Mouse (Mus musculus) intestine, embryonic 14.5 days (tissue): ENCODE results near the gene Olfr194. TPM values are rescaled to one million over a fixed set of nuclear protein-coding genes. Genes with fewer than 3 reads are reported as not detected.
"Not testable (repeated sequence)": the region's sequence is repeated elsewhere in the genome, so short reads cannot be mapped to it uniquely, and the experiment has no call there.

ENCODE experiments used
- ATAC-seq: fragments of 200-750 bp; cut with Nextera tagmentation; replicated peaks from 2 replicates; pipeline ENCODE4 v1.8.0; 2017; ENCODE audit warnings: low read depth, moderate number of reproducible peaks, moderate TSS enrichment, moderate library complexity; ENCODE audit not compliant: low FRiP score, low TSS enrichment
- DNase-seq: peaks from one replicate; pipeline ENCODE4 v3.0.0-alpha.2; 2018; ENCODE audit warnings: low spot score
- H3K27ac ChIP-seq: fragments of 300-500 bp; sonication (generic); 2 replicates; pipeline ENCODE4 v1.5.1; 2014; ENCODE audit warnings: low read depth, mild to moderate bottlenecking, control low read depth
- H3K27me3 ChIP-seq: fragments of 300-500 bp; sonication (generic); replicated peaks from 2 replicates; pipeline ENCODE4 v1.6.1; 2014; ENCODE audit warnings: low read length, control low read depth; ENCODE audit not compliant: control insufficient read depth, insufficient read depth
- H3K36me3 ChIP-seq: fragments of 300-500 bp; sonication (generic); 2 replicates; pipeline ENCODE4 v1.6.1; 2014; ENCODE audit warnings: low read length, control low read depth; ENCODE audit not compliant: control insufficient read depth, insufficient read depth
- H3K4me1 ChIP-seq: fragments of 300-500 bp; sonication (generic); replicated peaks from 2 replicates; pipeline ENCODE4 v1.6.1; 2014; ENCODE audit warnings: low read length, control low read depth, mixed read lengths; ENCODE audit not compliant: control insufficient read depth, insufficient read depth
- H3K4me2 ChIP-seq: fragments of 300-500 bp; sonication (generic); 2 replicates; pipeline ENCODE4 v1.6.1; 2014; ENCODE audit warnings: low read length
- H3K4me3 ChIP-seq: fragments of 300-500 bp; sonication (generic); 2 replicates; pipeline ENCODE4 v1.5.1; 2014; ENCODE audit warnings: low read depth, low read length, control low read depth, mixed read lengths
- H3K9ac ChIP-seq: fragments of 300-500 bp; sonication (generic); 2 replicates; pipeline ENCODE4 v1.6.1; 2014; ENCODE audit warnings: mild to moderate bottlenecking, low read length
- H3K9me3 ChIP-seq: fragments of 300-500 bp; sonication (generic); 2 replicates; pipeline ENCODE4 v1.6.1; 2016; ENCODE audit warnings: low read length, control low read depth; ENCODE audit not compliant: control insufficient read depth
- WGBS: fragments of 180-500 bp; shearing (Covaris S2); extraction: QIAGEN DNeasy Blood & Tissue Kit; methylation state at CpG from one replicate; pipeline ENCODE4 v1.1.7; 2014; 5-methylcytosine and 5-hydroxymethylcytosine counted together
- polyA plus RNA-seq: library from polyadenylated mRNA; unstranded; fragments of >200 nt; fragmentation: Nextera tagmentation; extraction: Ambion mirVana; gene quantifications from 2 replicates; pipeline ENCODE4 v1.2.1, GENCODE M21; 2014

Gene Olfr194
- polyA plus RNA-seq = not detected in 2 replicates

DNA sequence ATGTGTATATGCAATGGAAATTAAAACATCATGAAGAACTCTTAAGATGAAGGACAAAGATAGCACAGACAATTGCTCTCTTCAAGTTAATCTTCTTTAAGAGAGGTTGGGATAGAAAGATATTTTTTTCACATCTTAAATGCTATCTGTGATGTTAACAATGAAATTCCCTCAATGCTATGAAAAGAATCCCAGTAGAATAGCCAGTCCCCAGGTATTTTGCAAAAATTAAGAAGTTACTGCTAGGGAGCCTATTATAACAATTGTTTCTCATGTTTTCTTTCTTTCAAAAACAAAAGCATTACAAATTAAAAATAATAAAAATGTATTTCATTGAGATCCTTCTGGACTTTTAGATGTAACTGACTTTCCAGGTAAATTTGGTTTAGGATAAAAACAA, at the start of gene Olfr194:
TSS of gene Olfr194 (minus strand) at position 101 of the 400 bp plus-strand sequence.
- H3K27me3 ChIP-seq = no peaks in the 10 kb centered on the region
- no peaks in the 10 kb centered on the region for H3K36me3 ChIP-seq
- H3K4me1 ChIP-seq = no peaks in the 10 kb centered on the region
- no peak within 1 kb of the TSS for H3K27ac ChIP-seq
- no peaks in the 10 kb centered on the region for H3K9me3 ChIP-seq
- no peak for DNase-seq
- H3K9ac ChIP-seq = no peak within 1 kb of the TSS
- H3K4me3 ChIP-seq = no peak within 1 kb of the TSS
- no peak for ATAC-seq
- H3K4me2 ChIP-seq = no peak within 1 kb of the TSS

DNA sequence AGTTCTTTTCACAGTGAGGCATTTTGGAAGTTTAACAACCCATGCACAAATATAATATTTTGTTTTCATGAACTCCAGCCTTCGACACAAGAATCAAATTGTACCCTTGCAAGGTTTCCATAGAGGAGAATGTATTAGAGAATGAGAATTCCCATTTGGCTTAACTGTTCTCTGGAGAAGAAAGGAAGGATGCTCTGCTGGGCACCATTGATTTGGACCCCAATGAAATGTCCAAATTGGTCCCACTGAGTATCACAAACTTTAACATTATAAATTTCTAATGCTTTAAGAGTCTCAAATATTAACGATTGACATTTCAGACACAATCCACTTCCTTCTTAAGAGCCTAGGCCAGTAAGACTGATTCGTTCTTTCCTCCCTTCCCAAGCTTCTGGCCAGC, 49.5 kb upstream of the Olfr194 start, which contains the start of gene Olfr196:
TSS of gene Olfr196 (minus strand) at position 101 of the 400 bp plus-strand sequence.
- ATAC-seq = no peak
- WGBS = 76% methylated on average over 3 of the region's 3 CpGs
- H3K9ac ChIP-seq = no peak within 1 kb of the TSS

DNA sequence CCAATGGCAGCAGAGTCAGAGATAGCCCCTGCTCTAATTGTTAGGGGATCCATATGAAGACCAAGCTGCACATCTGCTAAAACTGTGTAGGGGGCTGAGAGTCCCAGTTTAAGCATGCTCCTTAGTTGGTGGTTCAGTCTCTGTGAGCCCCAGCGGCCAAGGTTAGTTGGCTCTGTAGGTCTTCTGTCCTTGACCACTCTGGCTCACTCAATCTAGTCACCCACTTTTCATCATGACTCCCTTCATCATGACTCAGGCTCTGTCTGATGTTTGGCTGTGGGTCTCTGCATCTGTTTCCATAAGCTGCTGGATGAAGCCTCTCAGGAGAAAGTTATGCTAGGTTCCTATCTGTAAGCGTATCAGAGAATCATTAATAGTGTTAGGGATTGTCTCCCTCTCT, 31.1 kb upstream of the Olfr194 start:
- no peaks in the 10 kb centered on the region for H3K27me3 ChIP-seq
- H3K27ac ChIP-seq = no peak overlapping the region
- no peak overlapping the region for H3K9ac ChIP-seq
- H3K4me1 ChIP-seq = no peaks in the 10 kb centered on the region
- no peaks in the 10 kb centered on the region for H3K9me3 ChIP-seq
- ATAC-seq (no peak), DNase-seq (no peak)
- no peak overlapping the region for H3K4me2 ChIP-seq
- no peak overlapping the region for H3K4me3 ChIP-seq
- WGBS = 91% methylated on average over 2 of the region's 2 CpGs
- H3K36me3 ChIP-seq = no peaks in the 10 kb centered on the region

More for the DNA sequence above, 49.5 kb upstream of the Olfr194 start, which contains the start of gene Olfr196:
- Histone ChIP-seq H3K9me3 (no peaks in the 10 kb centered on the region), H3K4me1 (no peaks in the 10 kb centered on the region), H3K36me3 (no peaks in the 10 kb centered on the region), H3K4me3 (no peak within 1 kb of the TSS), H3K4me2 (no peak within 1 kb of the TSS), H3K27ac (no peak within 1 kb of the TSS), H3K27me3 (no peaks in the 10 kb centered on the region)
- no peak for DNase-seq

DNA sequence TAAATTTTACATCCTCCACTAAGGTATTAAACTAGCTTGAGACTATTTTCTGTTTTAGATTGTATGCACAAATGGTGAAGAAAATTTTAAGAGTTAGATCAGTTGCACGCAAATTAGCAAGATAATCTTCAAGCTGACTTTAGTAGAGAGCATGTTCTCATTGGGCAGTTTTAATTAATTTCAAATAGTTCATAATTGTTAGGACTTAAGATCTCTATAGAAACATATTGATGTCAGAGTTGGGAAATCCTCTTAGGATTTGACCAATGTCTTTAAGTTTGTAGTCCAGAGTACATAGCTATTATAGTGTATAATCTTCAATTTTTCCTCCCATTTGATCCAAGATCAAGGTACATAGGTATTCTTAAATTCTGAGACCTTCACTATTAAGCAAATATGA, 25.9 kb upstream of the Olfr194 start, which contains the start of gene Olfr195:
TSS of gene Olfr195 (plus strand) at position 301 of the 400 bp plus-strand sequence.
- no peak within 1 kb of the TSS for H3K9ac ChIP-seq
- no peak within 1 kb of the TSS for H3K4me2 ChIP-seq
- no peaks in the 10 kb centered on the region for H3K4me1 ChIP-seq
- H3K9me3 ChIP-seq = no peaks in the 10 kb centered on the region
- WGBS = 94% methylated on average over 1 of the region's 1 CpGs
- ATAC-seq = no peak
- H3K36me3 ChIP-seq = no peaks in the 10 kb centered on the region
- DNase-seq = no peak
- H3K27me3 ChIP-seq = no peaks in the 10 kb centered on the region
- H3K27ac ChIP-seq = no peak within 1 kb of the TSS
- H3K4me3 ChIP-seq = no peak within 1 kb of the TSS

DNA sequence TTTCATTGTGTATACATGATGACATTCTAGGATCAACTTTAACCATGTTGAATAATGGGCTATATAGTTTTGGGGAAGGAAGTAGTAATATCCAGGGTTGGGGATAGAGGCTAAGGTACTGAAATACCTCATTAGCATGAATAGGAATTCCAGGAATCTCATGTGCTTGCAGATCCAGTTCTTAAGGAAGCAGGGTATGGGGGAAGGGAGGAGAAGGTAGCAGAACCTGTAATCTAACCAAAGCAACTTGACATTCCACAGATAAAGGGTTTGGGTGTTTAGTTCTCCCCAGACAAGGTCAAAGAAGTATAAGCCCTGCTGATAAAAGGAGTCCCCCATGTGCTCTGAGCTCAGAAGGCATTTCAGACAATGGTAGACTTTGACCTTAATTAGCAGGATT, 20.2 kb upstream of the Olfr194 start:
- no peak overlapping the region for H3K4me2 ChIP-seq
- DNase-seq (no peak), ATAC-seq (no peak)
- H3K27me3 ChIP-seq = no peaks in the 10 kb centered on the region
- H3K9me3 ChIP-seq = no peaks in the 10 kb centered on the region
- no peak overlapping the region for H3K9ac ChIP-seq
- no peaks in the 10 kb centered on the region for H3K4me1 ChIP-seq
- H3K36me3 ChIP-seq = no peaks in the 10 kb centered on the region
- H3K27ac ChIP-seq = no peak overlapping the region
- H3K4me3 ChIP-seq = no peak overlapping the region

DNA sequence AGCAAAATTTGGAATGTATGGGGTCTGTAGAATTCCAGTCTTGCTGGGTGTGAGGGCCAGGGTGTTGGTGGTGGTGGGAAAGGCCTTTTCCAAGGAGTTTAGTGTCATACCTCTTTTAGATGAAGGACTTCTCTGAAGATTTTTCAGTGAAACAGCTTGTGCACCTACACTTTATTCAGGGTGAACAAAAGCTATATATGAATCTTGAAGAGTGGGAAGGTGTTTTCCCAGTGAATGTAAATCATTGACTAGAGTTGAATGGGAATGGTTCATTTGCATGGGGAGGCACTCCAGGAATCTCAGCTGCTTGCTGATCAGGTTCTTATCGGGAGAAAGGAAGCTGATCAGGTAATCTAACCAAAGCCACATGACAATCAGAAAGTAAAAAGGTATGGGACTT, 9.9 kb upstream of the Olfr194 start:
- WGBS = 78% methylated on average over 1 of the region's 1 CpGs
- Histone ChIP-seq H3K36me3 (no peaks in the 10 kb centered on the region), H3K9ac (no peak overlapping the region), H3K27ac (no peak overlapping the region), H3K4me3 (no peak overlapping the region), H3K4me2 (no peak overlapping the region), H3K4me1 (no peaks in the 10 kb centered on the region), H3K9me3 (0 out of 2 replicates have a peak, but pooled peaks cover 5% of the 10 kb centered on the region), H3K27me3 (no peaks in the 10 kb centered on the region)
- no peak for ATAC-seq
- DNase-seq = no peak

DNA sequence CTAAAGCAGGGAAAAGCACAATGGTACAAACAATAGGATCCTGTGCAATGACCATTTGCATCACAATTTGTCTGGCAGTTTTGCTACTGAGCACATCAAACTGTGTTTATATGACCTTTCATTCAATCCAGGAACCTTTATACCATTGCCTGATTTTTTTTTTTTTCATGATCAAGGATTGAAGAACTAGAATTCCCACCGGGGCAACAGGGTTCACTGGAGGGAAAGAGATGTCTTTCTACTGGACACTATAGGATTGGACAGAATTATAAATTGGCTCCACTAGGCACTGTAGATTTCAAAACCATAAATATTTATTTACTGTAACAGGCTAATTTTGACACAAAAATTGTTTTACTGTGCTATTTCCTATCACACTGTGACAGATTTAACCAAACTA, 9.1 kb downstream of the Olfr194 start, which contains the start of gene Olfr193:
TSS of gene Olfr193 (minus strand) at position 101 of the 400 bp plus-strand sequence.
- Histone ChIP-seq H3K9ac (no peak within 1 kb of the TSS), H3K4me3 (no peak within 1 kb of the TSS), H3K27ac (no peak within 1 kb of the TSS), H3K27me3 (no peaks in the 10 kb centered on the region), H3K4me2 (no peak within 1 kb of the TSS), H3K4me1 (no peaks in the 10 kb centered on the region), H3K9me3 (no peaks in the 10 kb centered on the region), H3K36me3 (no peaks in the 10 kb centered on the region)
- DNase-seq (no peak), ATAC-seq (no peak)
- 100% methylated on average over 1 of the region's 1 CpGs for WGBS

DNA sequence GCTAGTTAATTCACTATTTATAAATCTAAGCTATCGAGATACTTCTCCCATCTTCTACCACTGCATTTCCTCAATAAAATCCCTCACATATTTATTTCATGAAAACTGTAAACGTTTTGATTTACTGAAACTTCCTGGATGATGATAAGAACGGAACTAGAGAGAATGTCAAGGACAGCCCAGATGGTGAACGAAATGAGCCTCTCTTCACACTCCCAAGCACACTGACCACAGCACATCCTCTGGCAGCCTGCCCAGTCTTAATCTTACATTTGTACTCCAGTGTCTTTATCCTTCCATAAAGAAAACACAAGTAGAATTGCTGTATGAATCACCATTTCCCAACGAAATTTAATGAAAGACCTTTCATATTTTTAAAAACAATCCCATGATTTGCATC, 12.3 kb downstream of the Olfr194 start:
- not testable (repeated sequence) for H3K4me2 ChIP-seq, H3K9ac ChIP-seq, ATAC-seq, H3K27me3 ChIP-seq, DNase-seq, H3K27ac ChIP-seq, H3K4me3 ChIP-seq, H3K36me3 ChIP-seq, H3K9me3 ChIP-seq, H3K4me1 ChIP-seq
- WGBS = 38% methylated on average over 5 of the region's 5 CpGs

DNA sequence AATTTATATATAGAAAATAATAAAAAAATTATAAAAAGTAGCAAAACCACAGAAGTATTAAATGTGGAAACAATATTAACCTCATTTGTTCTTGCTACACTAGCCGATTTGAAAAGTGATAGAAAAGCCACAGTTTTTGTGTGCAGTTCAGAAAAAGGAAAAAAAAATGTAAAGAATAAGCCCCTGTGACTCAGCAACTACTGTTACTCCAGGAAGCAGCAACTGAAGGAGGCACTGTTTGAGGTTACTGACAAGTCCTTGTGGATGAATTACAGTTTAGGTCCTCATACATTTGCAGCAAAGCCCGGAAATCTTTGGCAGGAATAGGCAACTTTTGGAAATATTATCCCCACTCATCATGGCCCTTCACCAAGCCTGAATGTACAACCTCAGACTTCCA, 15.6 kb downstream of the Olfr194 start:
- ATAC-seq (no peak), DNase-seq (no peak)
- Histone ChIP-seq H3K9me3 (no peaks in the 10 kb centered on the region), H3K4me2 (no peak overlapping the region), H3K4me1 (no peaks in the 10 kb centered on the region), H3K27me3 (no peaks in the 10 kb centered on the region), H3K4me3 (no peak overlapping the region), H3K9ac (no peak overlapping the region), H3K36me3 (no peaks in the 10 kb centered on the region), H3K27ac (no peak overlapping the region)
- WGBS = 80% methylated on average over 2 of the region's 2 CpGs
